Mouse (Mus musculus) mesoderm, embryonic 11.5 days (tissue): ENCODE data around the gene Sox5.

ENCODE experiments used
- DNase-seq: peaks from one replicate; pipeline ENCODE4 v3.0.0-alpha.2; 2012; ENCODE audit warnings: low read depth, low spot score

Sox5 gene

DNA sequence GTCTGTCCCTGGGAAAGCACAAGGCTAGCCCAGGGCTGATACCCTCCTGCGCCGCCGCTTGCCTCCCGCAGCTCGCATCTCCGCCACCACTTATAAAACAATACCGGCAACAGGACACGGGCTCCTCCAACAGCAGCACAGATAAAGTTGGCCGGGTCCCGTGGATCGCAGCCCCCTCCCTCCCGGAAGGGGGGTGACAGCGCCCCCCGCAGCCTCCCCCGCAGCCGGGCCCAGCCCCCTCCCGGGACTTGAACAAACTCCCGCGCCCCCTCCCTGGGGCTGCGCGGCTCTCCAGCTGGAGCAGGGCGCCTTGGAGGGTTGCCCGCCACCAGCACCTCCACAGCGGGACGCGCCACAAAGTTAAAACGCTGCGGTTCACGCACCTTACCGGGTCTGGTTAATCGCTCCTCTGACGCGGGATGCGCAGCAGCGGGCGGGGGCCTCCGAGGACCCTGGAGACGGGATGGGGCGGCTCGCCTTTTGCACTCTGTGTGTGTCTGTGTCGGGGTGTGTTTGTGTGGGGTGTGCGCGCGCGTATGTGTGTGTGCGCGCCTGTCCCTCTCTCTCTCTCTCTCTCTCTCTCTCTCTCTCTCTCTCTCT lies at the start of gene Sox5:
Gene Sox5, minus strand, starts transcription at position 547 of the 600 bp plus-strand sequence.
- DNase-seq = peak; percentile 61

DNA sequence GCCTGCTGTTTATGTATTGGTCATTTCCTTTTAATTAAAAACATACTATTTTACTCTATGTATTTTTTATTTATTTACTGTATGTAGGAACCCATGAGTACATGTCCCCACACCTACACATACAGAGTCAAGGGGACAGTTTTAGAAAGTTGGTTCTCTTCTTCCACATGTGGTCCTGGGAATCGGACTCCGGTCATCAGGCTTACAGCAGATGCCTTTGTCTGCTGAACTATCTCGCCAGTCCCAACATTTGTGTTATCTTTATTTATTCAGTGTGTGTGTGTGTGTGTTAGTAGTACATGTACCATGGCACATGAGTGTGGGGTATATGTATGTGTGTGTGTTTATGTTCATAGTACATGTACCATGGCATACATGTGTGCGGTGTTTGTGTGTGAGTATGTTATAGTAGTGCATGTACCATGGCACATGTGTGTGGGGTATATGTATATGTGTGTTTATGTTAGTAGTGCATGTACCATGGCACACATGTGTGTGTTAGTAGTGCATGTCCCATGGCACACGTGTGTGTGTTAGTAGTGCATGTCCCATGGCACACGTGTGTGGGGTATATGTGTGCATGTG lies 43.3 kb upstream of the Sox5 start:
- no peak for DNase-seq

DNA sequence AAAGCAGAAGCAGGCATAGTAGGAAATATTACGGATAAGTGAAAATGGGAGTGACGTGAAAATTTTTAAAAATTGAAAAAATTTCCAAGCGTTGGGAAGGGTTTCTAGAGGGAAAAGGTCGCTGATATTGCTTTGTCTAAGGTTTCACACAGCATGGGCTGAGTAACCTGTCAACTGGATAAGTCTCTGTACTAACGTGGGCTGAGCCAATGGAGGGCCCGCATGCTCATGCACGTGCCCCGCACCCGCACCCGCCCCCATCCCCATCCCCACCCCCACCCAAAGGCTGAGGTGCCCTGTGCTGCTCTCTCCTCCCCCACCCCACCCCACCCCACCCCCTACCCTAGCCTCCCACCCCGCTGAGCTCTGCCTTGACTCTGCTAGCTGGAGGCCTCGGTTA lies 42.4 kb upstream of the Sox5 start:
- DNase-seq = no peak

- no peak for DNase-seq
Observed at GRCm38 (mm10) chr6:144822594-144822993, 40.8 kb upstream of the Sox5 start.

- no peak for DNase-seq
Observed at GRCm38 (mm10) chr6:144821019-144821418, 39.2 kb upstream of the Sox5 start.

- DNase-seq = no peak
Observed at GRCm38 (mm10) chr6:144818016-144818415, 36.2 kb upstream of the Sox5 start.

DNA sequence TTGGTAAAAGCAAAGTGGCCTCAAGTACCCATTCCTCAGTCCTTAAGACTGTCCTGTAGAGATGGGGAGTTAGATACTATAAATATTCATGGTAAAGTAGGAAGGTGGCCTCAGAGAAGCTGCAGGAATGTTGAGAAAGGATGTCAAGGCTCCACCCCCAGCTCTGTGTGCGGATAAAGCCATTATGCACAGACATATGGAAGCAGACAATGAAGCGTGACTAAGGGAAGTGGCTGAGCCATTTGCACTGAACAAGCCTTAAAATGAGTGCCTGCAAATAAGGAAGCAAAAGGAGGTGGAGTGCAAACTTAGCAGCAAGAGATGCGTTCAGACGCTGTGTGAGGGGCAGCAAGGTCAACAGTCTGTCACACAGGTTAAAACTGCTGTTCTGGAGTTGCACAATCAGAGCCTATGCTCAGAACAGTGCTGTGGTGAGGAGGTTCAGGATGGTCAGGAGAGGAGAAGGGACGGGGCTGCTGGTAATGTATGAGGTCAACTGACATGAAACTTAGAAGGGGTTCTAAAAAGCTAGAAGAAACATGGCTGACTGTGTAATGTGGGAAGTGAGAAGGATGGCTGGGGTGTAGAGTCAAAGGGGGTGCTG lies 35.7 kb upstream of the Sox5 start:
- no peak for DNase-seq

DNA sequence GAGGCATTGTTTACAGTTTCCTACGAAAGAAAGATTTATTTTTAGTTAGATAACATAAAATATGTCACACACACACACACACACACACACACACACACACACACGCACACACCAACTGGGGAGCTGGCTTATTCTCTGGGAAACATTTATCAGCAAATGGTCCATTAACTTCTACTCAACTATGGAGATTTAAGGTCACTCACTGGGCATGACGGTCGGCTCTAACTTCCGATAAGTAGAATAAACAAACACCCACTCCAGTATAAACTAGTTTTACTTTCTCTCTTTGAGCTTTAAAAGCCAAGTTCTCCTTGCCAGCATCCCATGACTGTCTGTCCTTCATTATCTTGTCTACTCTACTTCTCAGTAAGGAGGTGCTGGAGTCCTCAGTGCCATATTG lies 33.8 kb upstream of the Sox5 start:
- no peak for DNase-seq

DNA sequence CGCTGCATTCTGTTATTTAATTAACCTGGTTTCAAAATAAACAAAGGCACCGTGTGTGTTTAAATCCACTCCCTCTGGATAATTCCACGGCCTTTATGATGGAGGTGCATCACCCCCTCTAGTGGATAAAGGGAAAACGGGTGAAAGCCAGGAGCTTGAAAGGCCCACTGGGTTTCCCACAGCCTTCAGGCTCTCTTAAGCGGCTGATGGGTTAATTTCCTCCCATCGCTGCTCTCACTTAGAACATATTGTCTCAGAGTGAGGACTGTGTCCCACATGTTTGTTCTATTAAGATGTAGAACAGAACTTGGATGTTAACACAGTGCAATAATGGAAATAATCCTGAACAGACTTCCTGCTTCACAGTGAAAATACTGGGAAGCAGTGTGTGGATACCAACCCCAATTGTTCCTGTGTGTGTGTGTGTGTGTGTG lies 33.2 kb upstream of the Sox5 start:
- peak; percentile 62 for DNase-seq

- DNase-seq = no peak
Observed at GRCm38 (mm10) chr6:144804321-144804720, 22.5 kb upstream of the Sox5 start.

DNA sequence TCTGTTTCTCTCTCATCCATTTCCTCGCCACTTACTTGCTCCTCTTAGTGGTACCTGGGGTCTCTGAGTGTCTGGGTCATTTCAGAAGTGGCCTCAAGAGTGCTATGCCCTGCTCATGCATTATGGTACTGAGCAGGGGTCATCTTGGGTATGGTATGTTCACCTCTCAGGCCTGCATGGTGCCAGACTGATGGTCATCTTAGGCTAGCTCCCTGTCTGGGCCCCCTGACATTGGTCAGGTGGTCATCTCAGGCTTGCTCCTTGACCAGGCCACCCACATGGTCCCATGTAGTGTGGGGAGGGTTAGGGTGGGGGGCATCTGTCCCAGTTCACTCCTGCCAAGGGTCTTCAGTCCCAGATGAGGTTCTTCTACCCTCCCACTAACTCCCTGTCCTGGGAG lies 21.3 kb upstream of the Sox5 start:
- no peak for DNase-seq

GRCm38 (mm10) chr6:144794356-144794755 lies 12.6 kb upstream of the Sox5 start:
- no peak for DNase-seq

GRCm38 (mm10) chr6:144792871-144793270 lies 11.1 kb upstream of the Sox5 start:
- DNase-seq = no peak

GRCm38 (mm10) chr6:144783295-144783694 lies 1.5 kb upstream of the Sox5 start:
- no peak for DNase-seq

- DNase-seq = peak; percentile 11
Observed at GRCm38 (mm10) chr6:144782866-144783265, 1.1 kb upstream of the Sox5 start.

DNA sequence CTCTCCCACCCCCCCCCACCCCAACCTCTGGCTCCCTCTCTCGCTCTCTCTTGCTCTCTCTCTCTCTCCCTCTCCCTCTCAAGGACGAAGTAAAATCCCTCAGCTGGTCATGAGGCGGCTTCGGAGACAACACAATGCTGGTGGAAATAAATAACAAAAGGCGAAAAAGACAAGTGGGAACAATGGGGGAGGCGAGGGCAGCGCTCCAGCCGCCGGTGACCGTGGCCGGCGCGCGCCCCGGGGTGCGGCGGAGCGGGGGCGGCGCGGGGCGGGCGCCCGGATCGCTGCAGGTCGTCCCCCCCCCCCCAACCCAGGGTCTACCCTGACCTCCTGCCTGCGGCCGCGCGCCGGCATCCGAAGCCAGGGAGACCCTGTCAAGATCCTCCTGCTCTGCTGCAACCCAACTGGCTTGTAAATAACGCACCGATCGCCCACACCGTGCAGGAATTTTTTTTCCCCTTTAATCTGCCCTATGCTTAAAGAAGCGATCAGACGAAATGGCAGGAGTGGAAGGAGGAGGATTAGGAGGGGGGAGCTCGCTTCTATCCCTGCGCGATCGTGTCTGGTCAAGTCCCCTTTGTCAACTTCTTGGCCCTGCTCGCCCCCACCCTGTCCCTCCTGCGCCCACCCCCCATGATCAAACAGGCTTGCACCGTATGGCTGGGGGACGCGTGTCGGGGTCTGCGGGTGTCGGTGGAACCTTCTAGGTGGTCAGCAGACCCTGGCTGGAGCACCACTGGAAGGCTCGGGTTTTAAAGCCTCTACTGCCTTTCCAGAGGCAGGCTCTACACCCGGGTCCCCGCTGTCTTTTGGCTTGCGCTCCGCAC lies 467 bp upstream of the Sox5 start:
- peak; percentile 34 for DNase-seq

- DNase-seq = peak; percentile 19
Observed at GRCm38 (mm10) chr6:144780608-144781285, 1.0 kb downstream of the Sox5 start.

GRCm38 (mm10) chr6:144779945-144780607 lies 1.7 kb downstream of the Sox5 start:
- DNase-seq = peak; percentile 38

DNA sequence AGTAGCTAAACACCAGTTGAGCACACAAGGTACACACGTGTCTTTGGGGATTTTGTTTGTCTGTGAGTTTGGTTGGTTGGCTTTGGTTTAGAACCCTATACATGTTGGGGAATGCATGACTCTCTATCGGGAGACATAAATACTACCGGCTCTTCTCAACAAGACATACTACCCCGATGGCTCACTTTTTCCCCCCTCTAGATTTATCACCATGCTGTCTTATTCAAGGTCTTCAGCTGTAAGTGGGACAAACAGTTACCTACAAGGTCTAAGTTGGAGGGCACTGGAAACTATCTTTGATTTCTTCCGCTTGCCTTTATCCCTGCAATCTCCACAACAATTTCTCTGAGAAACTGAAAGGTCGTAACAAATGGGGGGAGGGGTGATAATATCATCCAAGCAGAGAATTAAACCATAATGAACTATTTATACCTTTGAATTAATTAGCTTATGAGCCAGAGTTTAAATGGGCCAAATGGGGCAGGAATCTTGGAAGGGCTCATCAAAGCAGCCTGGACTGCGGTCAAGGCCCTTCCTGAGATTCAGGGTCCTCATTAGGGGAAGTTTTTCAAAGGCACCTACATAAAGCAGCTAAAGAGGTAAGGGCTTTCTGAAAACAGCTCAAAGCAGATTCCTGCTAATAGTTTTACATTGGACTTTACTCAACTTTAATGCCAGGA lies 4.3 kb downstream of the Sox5 start:
- no peak for DNase-seq

DNA sequence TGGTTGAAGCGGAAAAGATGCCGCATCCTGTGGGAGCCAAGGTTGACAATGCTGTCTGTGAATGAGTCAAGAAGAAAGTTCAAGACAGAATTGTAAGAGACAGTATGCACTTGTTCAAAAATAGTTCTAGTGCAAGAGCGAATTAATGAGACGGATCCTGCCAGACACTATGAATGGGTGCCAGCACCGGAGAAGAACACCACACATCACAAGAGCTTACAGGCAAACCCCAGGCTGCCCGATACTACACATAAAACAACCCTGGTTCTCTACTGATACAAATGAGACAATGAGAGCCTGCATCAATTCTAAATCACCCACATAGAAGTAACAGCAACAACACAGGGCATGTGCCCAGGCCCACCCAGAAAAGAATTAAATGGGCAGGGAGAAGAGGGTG lies 8.0 kb downstream of the Sox5 start:
- DNase-seq = no peak

DNA sequence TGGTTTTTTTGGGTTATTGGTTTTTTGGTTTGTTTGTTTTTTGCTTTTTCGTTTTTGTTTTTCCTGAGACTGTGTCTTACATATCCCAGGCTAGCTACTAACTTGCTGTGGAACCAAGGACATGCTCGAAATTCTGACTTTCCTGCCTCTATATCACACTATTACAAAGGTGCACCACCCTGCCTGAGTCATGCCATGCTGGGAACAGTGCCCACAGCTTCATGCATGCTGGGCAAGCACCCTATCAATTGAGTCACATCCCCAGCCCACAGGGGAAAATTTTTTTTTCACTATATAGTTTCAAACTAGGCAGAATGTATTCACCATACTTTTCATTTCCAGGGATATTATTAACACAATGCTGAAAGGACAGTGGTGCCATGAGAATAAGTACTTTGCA lies 8.8 kb downstream of the Sox5 start:
- DNase-seq = no peak
